Mouse (Mus musculus): ENCODE results near the gene Ebf1. TPM values are rescaled to one million over a fixed set of nuclear protein-coding genes. Genes with fewer than 3 reads are reported as not detected.

The Ebf1 gene
- polyA plus RNA-seq, 1 experiment from 2014 or later, result 13.0 TPM

DNA sequence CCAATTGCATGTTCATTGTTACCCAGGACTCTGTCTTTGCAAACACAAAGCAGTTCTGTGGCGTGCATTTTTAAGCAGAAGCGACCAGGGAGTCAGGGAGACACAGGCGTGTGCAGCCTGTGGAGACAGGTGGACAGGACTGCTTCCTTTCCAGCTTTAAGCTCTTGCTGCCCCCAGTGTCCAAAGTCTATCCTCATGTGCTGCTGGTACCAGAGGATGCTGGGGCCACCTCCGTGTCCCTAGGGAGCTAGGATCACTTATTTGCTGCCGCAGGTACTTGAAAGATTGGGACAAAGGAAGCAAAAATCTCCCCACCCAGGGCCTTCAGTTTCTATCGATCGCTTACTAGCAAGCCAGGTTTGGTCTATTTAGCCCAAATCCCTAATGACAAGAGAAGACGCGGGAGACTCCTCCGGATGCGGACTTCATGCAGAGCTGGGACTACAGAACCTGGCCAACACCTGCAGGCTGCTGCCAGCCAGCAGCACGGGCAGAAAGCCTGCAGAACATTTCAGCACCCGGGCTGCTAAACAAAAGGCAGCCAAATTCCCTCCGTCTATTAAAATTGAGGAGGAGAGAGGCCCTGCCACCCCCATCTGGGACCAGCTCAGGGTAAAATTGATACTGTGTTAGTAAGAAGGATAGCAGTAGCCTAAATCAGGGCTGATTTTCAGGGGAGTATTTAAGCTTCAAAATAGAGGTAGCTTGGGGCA, 215.3 kb downstream of the Ebf1 start:
- Histone ChIP-seq H3K9ac (no peak overlapping the region), H3K27me3 (replicated peaks) (peaks cover 21% of the 10 kb centered on the region), H3K4me3 (no peak overlapping the region), H3K4me2 (0 out of 2 replicates have a peak overlapping the region, but pooled peaks have one; percentile 5), H3K9me3 (no peaks in the 10 kb centered on the region), H3K4me1 (peaks cover 18% of the 10 kb centered on the region), H3K27ac (replicated peaks) (no peak overlapping the region), H3K36me3 (no peaks in the 10 kb centered on the region)
- no peak for ATAC-seq (ENCODE audit: extremely low read depth, insufficient number of reproducible peaks, low FRiP score, low TSS enrichment)
- WGBS, result 27% methylated on average over 14 of the region's 14 CpGs

DNA sequence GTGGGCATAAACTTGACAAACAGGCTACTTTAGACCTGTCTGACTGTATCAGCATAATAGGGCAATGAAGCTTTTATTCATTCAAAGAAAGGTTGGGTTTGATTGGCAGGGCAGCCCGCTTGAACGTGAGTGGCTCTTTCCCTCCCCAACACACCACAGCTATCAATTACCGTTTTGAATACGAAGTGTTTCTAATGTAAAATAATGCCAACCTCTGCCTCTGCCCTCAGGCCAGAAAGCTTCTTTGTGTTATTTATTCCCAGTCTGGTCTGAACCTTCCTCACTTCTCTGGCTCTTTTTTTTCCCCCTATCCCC, 215.8 kb downstream of the Ebf1 start:
- no peak for ATAC-seq (ENCODE audit: extremely low read depth, insufficient number of reproducible peaks, low FRiP score, low TSS enrichment)
- Histone ChIP-seq H3K9me3 (no peaks in the 10 kb centered on the region), H3K4me3 (no peak overlapping the region), H3K9ac (no peak overlapping the region), H3K4me1 (peaks cover 18% of the 10 kb centered on the region), H3K27me3 (replicated peaks) (peaks cover 21% of the 10 kb centered on the region), H3K4me2 (peak overlapping the region; percentile 29; the same call in 1 of the 2 replicates), H3K27ac (replicated peaks) (no peak overlapping the region), H3K36me3 (no peaks in the 10 kb centered on the region)
- WGBS, result 32% methylated on average over 4 of the region's 4 CpGs

DNA sequence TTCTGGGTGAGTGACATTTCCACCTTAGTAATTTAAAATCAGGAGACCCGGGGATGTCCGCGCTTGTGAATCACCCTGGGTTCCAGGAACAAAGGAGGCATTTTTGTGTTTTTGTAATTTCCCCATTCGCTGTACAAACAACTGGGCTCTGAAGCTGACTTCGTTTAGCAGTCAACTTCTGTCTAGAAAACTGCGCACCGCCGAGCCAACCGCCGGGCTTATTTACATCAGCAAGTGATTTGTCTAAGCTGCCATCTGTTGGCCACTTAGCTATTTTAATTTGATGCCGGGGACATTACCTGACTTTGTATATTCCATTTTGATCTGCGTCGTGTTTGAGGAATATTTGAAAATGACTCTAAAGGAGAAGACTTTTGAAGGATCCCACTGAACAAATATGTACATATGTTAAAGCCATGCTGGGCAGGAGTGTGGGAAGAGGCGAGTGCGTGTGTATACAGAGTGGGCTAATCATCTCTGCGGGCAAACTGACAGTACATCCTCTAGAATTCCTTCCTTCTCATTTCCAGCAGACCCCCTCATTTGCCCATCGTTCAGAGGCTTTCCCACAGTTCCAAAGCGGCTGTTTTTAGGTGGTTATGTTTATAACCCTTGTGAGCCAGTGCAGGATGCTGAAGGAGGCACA, 216.4 kb downstream of the Ebf1 start:
- Histone ChIP-seq H3K9ac (no peak overlapping the region), H3K4me3 (no peak overlapping the region), H3K36me3 (no peaks in the 10 kb centered on the region), H3K27ac (replicated peaks) (no peak overlapping the region), H3K4me1 (peaks cover 18% of the 10 kb centered on the region), H3K9me3 (no peaks in the 10 kb centered on the region), H3K27me3 (replicated peaks) (peaks cover 21% of the 10 kb centered on the region), H3K4me2 (peak overlapping the region; percentile 29)
- no peak for ATAC-seq (ENCODE audit: extremely low read depth, insufficient number of reproducible peaks, low FRiP score, low TSS enrichment)
- WGBS, result 51% methylated on average over 18 of the region's 18 CpGs

DNA sequence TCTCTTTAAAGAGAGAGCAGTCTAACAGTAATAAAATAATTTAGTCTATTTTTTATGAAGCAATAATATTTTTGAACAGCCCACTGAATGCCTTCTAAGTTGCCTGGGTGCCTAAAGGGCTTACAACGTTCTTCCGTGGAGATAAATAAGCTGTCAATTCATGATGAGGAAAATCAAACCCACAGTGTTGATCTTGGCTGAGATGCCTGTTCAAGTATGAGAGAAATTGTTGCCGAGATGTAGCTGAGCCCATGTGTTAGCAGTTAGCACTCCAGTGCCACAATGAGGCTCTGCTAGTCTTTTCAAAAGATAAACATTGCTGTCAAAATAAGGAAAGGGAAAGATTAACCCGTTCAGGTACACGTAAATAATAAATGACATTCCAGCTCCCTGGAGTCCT, 218.0 kb downstream of the Ebf1 start:
- no peaks in the 10 kb centered on the region for H3K36me3 ChIP-seq
- H3K9ac ChIP-seq, result no peak overlapping the region
- H3K4me2 ChIP-seq, result no peak overlapping the region
- ATAC-seq (ENCODE audit: extremely low read depth, insufficient number of reproducible peaks, low FRiP score, low TSS enrichment), result no peak
- H3K27ac ChIP-seq (replicated peaks), result no peak overlapping the region
- H3K27me3 ChIP-seq (replicated peaks), result peaks cover 21% of the 10 kb centered on the region
- no peak overlapping the region for H3K4me3 ChIP-seq
- no peaks in the 10 kb centered on the region for H3K9me3 ChIP-seq
- WGBS, result 38% methylated on average over 5 of the region's 5 CpGs
- H3K4me1 ChIP-seq, result peaks cover 18% of the 10 kb centered on the region

DNA sequence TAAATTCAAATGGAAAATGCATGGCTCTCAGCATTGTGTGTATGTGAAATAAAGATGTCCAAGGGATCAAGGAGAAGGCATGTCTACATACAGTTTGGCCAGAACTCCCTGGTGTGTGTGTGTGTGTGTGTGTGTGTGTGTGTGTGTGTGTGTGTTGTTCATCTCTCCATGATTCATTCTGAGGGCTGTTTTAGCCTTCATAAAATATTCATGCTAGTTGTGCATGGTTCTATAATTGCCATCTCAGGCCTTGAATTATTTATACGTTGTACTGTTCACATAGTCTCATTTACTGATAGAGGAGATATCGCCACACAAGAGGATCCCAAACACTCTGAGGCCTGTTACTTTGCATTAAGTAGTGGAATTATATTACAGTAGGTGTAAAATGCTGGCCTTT, 220.5 kb downstream of the Ebf1 start:
- peaks cover 32% of the 10 kb centered on the region for H3K4me1 ChIP-seq
- ATAC-seq (ENCODE audit: extremely low read depth, insufficient number of reproducible peaks, low FRiP score, low TSS enrichment), result no peak
- H3K9me3 ChIP-seq, result no peaks in the 10 kb centered on the region
- peaks cover 11% of the 10 kb centered on the region for H3K27me3 ChIP-seq (replicated peaks)
- H3K4me3 ChIP-seq, result no peak overlapping the region
- H3K4me2 ChIP-seq, result no peak overlapping the region
- H3K27ac ChIP-seq (replicated peaks), result no peak overlapping the region
- H3K36me3 ChIP-seq, result no peaks in the 10 kb centered on the region
- WGBS, result 84% methylated on average over 2 of the region's 2 CpGs
- H3K9ac ChIP-seq, result no peak overlapping the region

DNA sequence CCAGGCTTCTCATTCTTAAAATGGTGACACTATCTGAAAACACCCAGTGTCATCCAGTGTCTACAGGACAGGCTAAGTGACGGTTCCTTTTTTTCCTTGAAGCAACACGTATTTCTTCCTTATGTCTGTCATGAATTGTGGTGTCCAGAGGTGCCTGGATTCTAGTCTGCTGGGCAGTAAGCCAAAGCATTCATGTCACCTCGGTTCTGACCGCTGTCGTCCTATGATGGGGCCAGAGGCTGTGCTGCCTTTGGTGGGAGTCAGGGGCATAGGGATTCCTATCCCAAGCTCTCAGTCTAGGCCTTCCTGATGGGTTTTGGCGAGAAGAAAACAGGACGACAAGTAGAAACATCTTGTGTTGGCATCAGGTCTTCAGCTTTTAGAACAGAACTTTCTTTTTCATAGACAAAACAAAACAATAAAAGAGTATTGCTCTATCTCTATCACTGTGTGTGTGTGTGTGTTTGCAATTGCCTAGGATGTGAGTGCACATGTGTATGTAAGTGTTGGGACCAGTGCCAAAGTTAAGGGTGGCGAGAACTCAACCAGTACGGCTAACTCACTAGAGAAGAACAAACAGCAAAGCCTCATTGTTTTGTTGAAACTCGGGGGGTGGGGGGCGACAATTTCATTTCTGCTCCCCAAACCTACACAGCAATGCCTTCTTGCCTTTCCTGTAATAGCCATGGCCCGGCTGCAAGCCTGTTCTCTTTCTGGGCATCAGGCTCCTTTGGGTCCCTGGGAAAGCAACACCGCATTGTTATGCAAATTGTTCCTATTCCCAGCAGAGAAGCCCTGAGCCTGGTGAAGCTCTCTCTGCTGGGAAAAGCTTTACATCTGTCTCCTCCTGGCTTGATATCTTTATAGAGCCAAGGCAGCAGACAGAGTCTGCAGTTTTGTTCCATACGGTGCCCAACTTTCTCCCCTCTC, 224.3 kb downstream of the Ebf1 start:
- ATAC-seq (ENCODE audit: extremely low read depth, insufficient number of reproducible peaks, low FRiP score, low TSS enrichment), result no peak
- Histone ChIP-seq H3K4me1 (peaks cover 22% of the 10 kb centered on the region), H3K4me2 (peak overlapping the region; percentile 19), H3K27ac (replicated peaks) (peak overlapping the region; percentile 46), H3K9ac (no peak overlapping the region), H3K9me3 (no peaks in the 10 kb centered on the region), H3K27me3 (replicated peaks) (no peaks in the 10 kb centered on the region), H3K36me3 (no peaks in the 10 kb centered on the region), H3K4me3 (no peak overlapping the region)
- WGBS, result 24% methylated on average over 14 of the region's 14 CpGs

DNA sequence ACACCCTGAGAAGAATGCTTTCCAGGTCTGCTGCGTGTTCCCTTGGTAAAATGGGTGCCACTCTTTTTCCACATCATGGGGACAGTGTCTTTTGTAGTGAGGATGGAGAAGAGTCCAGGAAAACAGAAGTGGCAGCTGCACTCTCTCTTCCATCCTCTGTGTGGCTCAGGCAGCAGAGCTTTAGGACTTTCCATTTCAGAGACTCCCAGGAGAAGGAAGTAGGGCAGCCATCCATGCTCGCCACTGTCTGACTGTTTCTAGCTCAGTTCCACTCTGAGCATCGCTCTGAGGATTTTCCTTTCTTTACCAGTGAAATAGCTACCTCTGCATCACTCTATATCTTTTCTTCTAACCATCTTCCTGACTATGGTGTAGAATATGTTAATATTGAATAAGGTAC, 234.8 kb downstream of the Ebf1 start:
- WGBS, result 72% methylated on average over 3 of the region's 3 CpGs
- H3K4me2 ChIP-seq, result no peak overlapping the region
- H3K36me3 ChIP-seq, result no peaks in the 10 kb centered on the region
- peaks cover 27% of the 10 kb centered on the region for H3K4me1 ChIP-seq
- no peak for ATAC-seq (ENCODE audit: extremely low read depth, insufficient number of reproducible peaks, low FRiP score, low TSS enrichment)
- H3K4me3 ChIP-seq, result no peak overlapping the region
- no peak overlapping the region for H3K9ac ChIP-seq
- H3K27me3 ChIP-seq (replicated peaks), result no peaks in the 10 kb centered on the region
- H3K9me3 ChIP-seq, result no peaks in the 10 kb centered on the region
- no peak overlapping the region for H3K27ac ChIP-seq (replicated peaks)

DNA sequence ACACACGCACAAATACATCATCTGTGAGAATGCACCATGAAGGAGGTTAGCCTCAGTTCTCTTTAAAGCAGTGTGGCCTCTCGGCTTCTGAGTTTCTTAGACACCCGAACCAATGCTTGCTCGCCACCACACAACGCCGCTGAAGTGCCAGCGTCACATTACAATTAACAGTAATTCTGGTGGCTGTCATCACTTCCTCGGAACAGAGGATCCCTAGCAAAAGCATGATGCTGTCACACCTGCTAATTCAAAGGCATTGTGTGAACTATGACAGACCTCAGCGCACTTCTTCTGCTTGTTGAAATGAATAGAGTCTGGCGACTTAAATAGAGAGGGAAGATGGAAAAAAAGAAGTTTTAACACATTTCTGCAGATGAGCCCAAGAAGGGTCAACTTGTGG, 235.8 kb downstream of the Ebf1 start:
- H3K27me3 ChIP-seq (replicated peaks), result no peaks in the 10 kb centered on the region
- no peak overlapping the region for H3K27ac ChIP-seq (replicated peaks)
- 60% methylated on average over 10 of the region's 10 CpGs for WGBS
- no peak for ATAC-seq (ENCODE audit: extremely low read depth, insufficient number of reproducible peaks, low FRiP score, low TSS enrichment)
- no peaks in the 10 kb centered on the region for H3K9me3 ChIP-seq
- no peak overlapping the region for H3K4me2 ChIP-seq
- H3K4me1 ChIP-seq, result peaks cover 27% of the 10 kb centered on the region
- no peak overlapping the region for H3K4me3 ChIP-seq
- H3K36me3 ChIP-seq, result no peaks in the 10 kb centered on the region
- H3K9ac ChIP-seq, result no peak overlapping the region

DNA sequence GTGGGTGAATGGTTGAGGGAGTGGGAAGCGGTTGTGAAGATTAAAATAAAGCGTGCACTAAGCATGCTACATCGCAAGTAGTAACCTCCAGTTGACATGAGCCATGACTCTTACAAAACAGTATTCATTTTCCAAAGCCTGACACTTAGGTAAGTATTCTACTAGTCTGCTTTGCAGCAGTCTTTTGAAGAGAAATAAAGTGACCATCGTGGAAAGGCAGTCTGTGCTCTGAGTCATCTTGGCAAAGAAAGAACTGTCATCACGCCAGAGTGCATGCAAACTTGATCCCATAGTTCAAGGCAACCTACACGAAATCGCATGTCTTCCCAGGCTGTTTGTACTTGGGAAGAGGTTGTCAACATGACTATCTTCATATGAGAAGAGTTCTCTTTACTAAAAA, 237.4 kb downstream of the Ebf1 start:
- H3K9ac ChIP-seq, result no peak overlapping the region
- no peak for ATAC-seq (ENCODE audit: extremely low read depth, insufficient number of reproducible peaks, low FRiP score, low TSS enrichment)

DNA sequence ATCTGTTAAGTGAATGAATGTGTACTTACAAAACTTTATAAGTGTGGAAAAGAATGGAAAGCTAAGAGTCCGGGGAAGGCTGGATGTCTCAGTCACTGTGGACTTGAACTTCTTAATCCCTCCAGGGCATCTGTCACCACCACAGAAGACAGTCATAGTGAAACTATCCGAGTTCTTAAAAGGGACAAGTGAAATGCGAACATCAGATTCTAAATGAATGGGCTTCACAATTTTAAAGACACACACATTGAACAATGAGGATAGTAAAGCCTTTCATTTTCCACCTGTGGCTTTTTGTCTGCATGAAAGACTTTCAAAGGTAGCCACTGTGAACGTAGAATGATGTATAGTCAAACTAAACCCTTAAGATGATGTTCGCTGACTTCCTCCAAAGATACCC, 244.0 kb downstream of the Ebf1 start:
- ATAC-seq (ENCODE audit: extremely low read depth, insufficient number of reproducible peaks, low FRiP score, low TSS enrichment), result no peak
- Histone ChIP-seq H3K27me3 (replicated peaks) (no peaks in the 10 kb centered on the region), H3K4me3 (no peak overlapping the region), H3K36me3 (no peaks in the 10 kb centered on the region), H3K27ac (replicated peaks) (no peak overlapping the region), H3K4me1 (peaks cover 16% of the 10 kb centered on the region), H3K9me3 (no peaks in the 10 kb centered on the region), H3K9ac (no peak overlapping the region), H3K4me2 (no peak overlapping the region)
- WGBS, result 78% methylated on average over 5 of the region's 5 CpGs

More for the DNA sequence above, 237.4 kb downstream of the Ebf1 start:
- no peaks in the 10 kb centered on the region for H3K9me3 ChIP-seq
- H3K4me1 ChIP-seq, result peaks cover 23% of the 10 kb centered on the region
- H3K36me3 ChIP-seq, result no peaks in the 10 kb centered on the region
- 0 out of 2 replicates have a peak overlapping the region, but pooled peaks have one; percentile 49 for H3K27ac ChIP-seq (replicated peaks)
- no peaks in the 10 kb centered on the region for H3K27me3 ChIP-seq (replicated peaks)
- 0 out of 2 replicates have a peak overlapping the region, but pooled peaks have one; percentile 12 for H3K4me2 ChIP-seq
- WGBS, result 33% methylated on average over 7 of the region's 7 CpGs
- H3K4me3 ChIP-seq, result no peak overlapping the region

DNA sequence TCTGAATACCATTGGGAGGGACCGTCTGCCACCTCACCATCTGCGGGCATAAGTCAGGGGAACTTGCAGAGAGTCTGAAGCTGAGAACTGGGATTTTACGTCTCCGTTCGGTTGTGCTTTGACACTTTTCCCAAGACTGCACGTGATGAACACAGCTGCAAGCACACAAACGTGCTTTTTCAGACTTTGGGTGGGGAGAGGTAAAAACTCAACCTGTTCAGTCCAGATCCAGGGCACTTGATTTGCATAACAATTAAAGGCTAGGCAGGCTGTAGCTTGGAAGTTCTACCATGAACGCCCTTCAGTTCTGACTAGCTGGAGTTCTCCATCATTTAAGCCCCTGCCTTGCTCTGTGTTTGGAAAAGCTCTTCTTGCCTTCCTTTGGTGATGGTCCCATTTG, 246.8 kb downstream of the Ebf1 start:
- ATAC-seq (ENCODE audit: extremely low read depth, insufficient number of reproducible peaks, low FRiP score, low TSS enrichment), result no peak
- H3K4me3 ChIP-seq, result no peak overlapping the region
- H3K9me3 ChIP-seq, result no peaks in the 10 kb centered on the region
- no peaks in the 10 kb centered on the region for H3K27me3 ChIP-seq (replicated peaks)
- peaks cover 35% of the 10 kb centered on the region for H3K4me1 ChIP-seq
- no peak overlapping the region for H3K9ac ChIP-seq
- H3K36me3 ChIP-seq, result no peaks in the 10 kb centered on the region
- H3K27ac ChIP-seq (replicated peaks), result no peak overlapping the region
- WGBS, result 68% methylated on average over 8 of the region's 8 CpGs
- H3K4me2 ChIP-seq, result no peak overlapping the region

All from heart, embryonic 13.5 days (tissue).